Mouse (Mus musculus): ENCODE measurements around the gene Nanos3. TPM values are rescaled to one million over a fixed set of nuclear protein-coding genes. Genes with fewer than 3 reads are reported as not detected.
A peak's percentile ranks its signal among the peaks of the same experiment; 100 is the strongest.

Gene Nanos3
- polyA plus RNA-seq, 1 experiment from 2014 or later = 5.0 TPM

DNA sequence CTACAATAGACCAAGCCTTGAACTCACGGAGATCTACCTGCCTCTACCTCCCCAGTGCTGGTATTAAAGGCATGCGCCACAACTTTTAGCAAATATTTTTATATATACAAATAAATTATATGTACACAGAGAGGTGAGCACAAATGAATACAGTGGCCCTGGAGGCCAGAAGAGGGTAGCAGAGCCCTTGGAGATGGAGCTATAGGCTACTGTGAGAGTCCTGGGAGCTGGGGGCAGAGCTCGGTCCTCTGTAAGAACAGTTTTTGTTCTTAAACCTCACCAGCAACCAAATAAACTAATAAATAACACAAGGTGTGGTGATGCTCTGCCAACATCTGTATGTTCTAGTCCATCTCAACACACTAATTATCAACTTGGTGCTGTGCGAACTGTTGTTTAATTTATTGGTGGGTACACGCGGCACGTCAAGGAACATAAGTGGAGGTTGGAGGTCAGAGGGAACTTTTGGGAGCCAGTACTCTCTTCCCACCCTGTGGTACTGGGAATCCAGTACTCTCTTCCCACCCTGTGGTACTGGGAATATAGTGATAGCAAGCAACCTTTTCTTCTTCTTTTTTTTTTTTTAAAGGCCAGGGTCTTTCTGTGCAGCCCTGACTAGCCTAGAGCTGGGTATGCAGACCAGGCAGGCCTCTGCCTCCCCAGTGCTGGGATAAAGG, 5.3 kb upstream of the Nanos3 start:
- no peak overlapping the region for H3K9ac ChIP-seq (replicated peaks; ENCODE audit: low read depth, low read length)
- H3K36me3 ChIP-seq (ENCODE audit: control insufficient read depth, insufficient read depth, low read length) = no peaks in the 10 kb centered on the region
- no peaks in the 10 kb centered on the region for H3K27me3 ChIP-seq (ENCODE audit: control insufficient read depth, insufficient read depth, low read length)
- no peak overlapping the region for H3K4me2 ChIP-seq (replicated peaks; ENCODE audit: low read depth, low read length)
- 92% methylated on average over 7 of the region's 7 CpGs for WGBS
- H3K9me3 ChIP-seq (ENCODE audit: control insufficient read depth, low read depth, low read length) = no peaks in the 10 kb centered on the region
- H3K27ac ChIP-seq (ENCODE audit: low read length) = no peak overlapping the region
- no peak overlapping the region for H3K4me3 ChIP-seq (ENCODE audit: low read depth, low read length)
- no peak for ATAC-seq (ENCODE audit: insufficient number of reproducible peaks, insufficient read depth, low FRiP score, low read depth)
- peaks cover 16% of the 10 kb centered on the region for H3K4me1 ChIP-seq (ENCODE audit: control insufficient read depth, insufficient read depth, low read length)

DNA sequence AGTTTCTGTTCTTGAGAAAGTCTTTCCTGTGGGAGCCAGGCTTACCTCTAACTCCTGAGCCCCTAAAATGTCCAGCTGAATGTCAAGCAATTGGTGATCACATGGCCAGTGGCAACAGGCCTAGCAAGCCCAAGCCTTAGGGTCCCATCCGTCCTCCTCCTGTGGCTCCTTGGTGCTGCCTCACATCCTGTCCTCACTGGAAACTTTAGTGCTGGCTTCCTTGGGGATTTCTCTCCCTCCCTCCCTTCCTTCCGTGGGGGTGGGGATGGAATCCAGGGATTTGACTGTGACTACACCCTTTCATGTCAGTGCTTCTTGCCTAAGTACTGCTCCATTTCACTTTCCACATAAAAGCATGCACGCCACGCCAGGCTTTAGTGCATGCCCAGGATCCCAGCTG, 4.6 kb upstream of the Nanos3 start:
- H3K4me1 ChIP-seq (ENCODE audit: control insufficient read depth, insufficient read depth, low read length) = peaks cover 19% of the 10 kb centered on the region
- no peak overlapping the region for H3K27ac ChIP-seq (ENCODE audit: low read length)
- no peak overlapping the region for H3K9ac ChIP-seq (replicated peaks; ENCODE audit: low read depth, low read length)
- H3K4me2 ChIP-seq (replicated peaks; ENCODE audit: low read depth, low read length) = no peak overlapping the region
- H3K27me3 ChIP-seq (ENCODE audit: control insufficient read depth, insufficient read depth, low read length) = no peaks in the 10 kb centered on the region
- H3K36me3 ChIP-seq (ENCODE audit: control insufficient read depth, insufficient read depth, low read length) = no peaks in the 10 kb centered on the region
- ATAC-seq (ENCODE audit: insufficient number of reproducible peaks, insufficient read depth, low FRiP score, low read depth) = no peak
- no peaks in the 10 kb centered on the region for H3K9me3 ChIP-seq (ENCODE audit: control insufficient read depth, low read depth, low read length)
- WGBS = 54% methylated on average over 4 of the region's 4 CpGs
- H3K4me3 ChIP-seq (ENCODE audit: low read depth, low read length) = no peak overlapping the region

DNA sequence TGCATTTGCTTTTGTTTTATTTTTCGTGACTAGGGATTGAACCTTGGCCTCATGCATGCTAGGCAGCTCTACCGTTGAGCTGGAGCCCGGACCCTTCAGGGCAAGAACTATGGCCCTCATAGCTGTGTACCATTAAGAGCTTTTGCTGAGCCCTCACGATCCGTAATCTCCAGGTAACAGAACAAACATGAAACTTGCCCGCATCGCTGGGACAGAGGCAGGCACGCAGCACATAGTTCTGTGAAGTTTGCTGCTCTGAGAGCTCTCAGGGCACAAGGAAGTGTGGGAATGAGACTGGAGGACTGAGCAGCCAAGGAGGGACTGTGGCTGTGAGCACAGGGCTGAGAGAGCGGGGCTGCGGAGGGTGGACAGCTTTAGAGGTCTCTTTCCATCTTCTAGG, 3.7 kb upstream of the Nanos3 start:
- H3K4me2 ChIP-seq (replicated peaks; ENCODE audit: low read depth, low read length) = no peak overlapping the region
- WGBS = 76% methylated on average over 10 of the region's 10 CpGs
- peaks cover 25% of the 10 kb centered on the region for H3K4me1 ChIP-seq (ENCODE audit: control insufficient read depth, insufficient read depth, low read length)
- no peak for ATAC-seq (ENCODE audit: insufficient number of reproducible peaks, insufficient read depth, low FRiP score, low read depth)
- no peak overlapping the region for H3K27ac ChIP-seq (ENCODE audit: low read length)
- no peaks in the 10 kb centered on the region for H3K9me3 ChIP-seq (ENCODE audit: control insufficient read depth, low read depth, low read length)
- H3K36me3 ChIP-seq (ENCODE audit: control insufficient read depth, insufficient read depth, low read length) = no peaks in the 10 kb centered on the region
- H3K27me3 ChIP-seq (ENCODE audit: control insufficient read depth, insufficient read depth, low read length) = no peaks in the 10 kb centered on the region
- no peak overlapping the region for H3K4me3 ChIP-seq (ENCODE audit: low read depth, low read length)
- no peak overlapping the region for H3K9ac ChIP-seq (replicated peaks; ENCODE audit: low read depth, low read length)

DNA sequence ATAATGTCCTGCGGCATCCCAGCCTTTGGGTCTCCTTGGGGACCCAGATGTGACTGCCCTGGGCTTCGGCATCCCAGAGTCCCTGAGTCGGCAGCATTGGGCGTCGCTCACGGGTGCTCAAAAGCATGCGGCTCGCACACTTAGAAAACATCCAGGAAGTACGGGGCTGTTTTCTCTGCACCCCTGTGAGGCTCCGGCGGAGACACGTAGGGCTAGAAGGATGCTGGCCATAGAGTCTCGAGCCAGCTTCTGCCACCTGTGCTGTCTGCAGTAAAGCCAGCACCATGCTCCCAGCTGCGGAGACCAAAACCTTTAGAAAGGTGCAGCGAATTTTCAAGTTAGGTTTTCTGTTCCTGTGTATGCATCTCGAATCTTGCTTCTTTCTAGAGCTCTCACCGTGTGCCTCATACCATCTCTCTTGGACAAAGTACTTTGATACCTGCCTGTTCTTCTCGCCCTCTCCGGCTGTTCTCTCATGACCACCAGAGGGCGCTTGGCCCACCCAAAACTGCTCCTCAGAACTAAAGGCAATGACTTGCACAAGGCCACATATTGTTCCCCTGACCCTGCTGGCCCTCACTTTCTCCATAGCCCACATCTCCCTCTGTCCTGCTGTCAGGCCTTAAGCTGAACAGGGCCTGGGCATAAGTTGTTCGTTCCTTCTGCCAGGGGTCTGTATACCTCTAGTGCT, 2.2 kb upstream of the Nanos3 start:
- Histone ChIP-seq H3K9ac (replicated peaks; ENCODE audit: low read depth, low read length) (0 out of 2 replicates have a peak overlapping the region, but pooled peaks have one; percentile 11), H3K27me3 (ENCODE audit: control insufficient read depth, insufficient read depth, low read length) (no peaks in the 10 kb centered on the region), H3K36me3 (ENCODE audit: control insufficient read depth, insufficient read depth, low read length) (no peaks in the 10 kb centered on the region), H3K27ac (ENCODE audit: low read length) (no peak overlapping the region), H3K4me2 (replicated peaks; ENCODE audit: low read depth, low read length) (peak overlapping the region; percentile 76), H3K4me3 (ENCODE audit: low read depth, low read length) (peak overlapping the region; percentile 27), H3K4me1 (ENCODE audit: control insufficient read depth, insufficient read depth, low read length) (peaks cover 25% of the 10 kb centered on the region), H3K9me3 (ENCODE audit: control insufficient read depth, low read depth, low read length) (no peaks in the 10 kb centered on the region)
- ATAC-seq (ENCODE audit: insufficient number of reproducible peaks, insufficient read depth, low FRiP score, low read depth) = no peak
- 4% methylated on average over 21 of the region's 21 CpGs for WGBS

DNA sequence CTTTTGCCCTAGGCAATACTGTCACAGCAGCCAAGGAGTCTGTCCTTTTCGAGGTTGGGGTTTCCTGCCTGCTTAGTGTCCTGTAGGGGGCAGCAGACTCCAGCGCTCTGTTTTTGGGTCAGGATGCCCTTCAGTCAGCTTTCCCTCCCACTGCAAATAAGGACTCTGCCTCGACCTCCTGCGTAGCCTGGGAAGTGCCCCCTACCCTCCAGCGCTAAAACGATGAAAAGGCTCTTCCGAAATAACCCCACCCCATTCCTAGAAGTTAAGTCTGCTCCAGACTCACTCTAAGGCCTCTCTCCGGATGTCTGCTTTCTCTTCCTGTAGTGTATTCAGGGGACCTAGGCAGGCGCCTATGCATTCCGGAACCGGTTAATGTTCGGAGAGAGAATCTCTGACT, 1.5 kb upstream of the Nanos3 start:
- 1% methylated on average over 12 of the region's 12 CpGs for WGBS
- Histone ChIP-seq H3K9me3 (ENCODE audit: control insufficient read depth, low read depth, low read length) (no peaks in the 10 kb centered on the region), H3K4me1 (ENCODE audit: control insufficient read depth, insufficient read depth, low read length) (peaks cover 23% of the 10 kb centered on the region; the same call in 1 of the 2 replicates), H3K27ac (ENCODE audit: low read length) (no peak overlapping the region), H3K4me2 (replicated peaks; ENCODE audit: low read depth, low read length) (peak overlapping the region; percentile 76), H3K9ac (replicated peaks; ENCODE audit: low read depth, low read length) (0 out of 2 replicates have a peak overlapping the region, but pooled peaks have one; percentile 11), H3K36me3 (ENCODE audit: control insufficient read depth, insufficient read depth, low read length) (no peaks in the 10 kb centered on the region), H3K4me3 (ENCODE audit: low read depth, low read length) (peak overlapping the region; percentile 27), H3K27me3 (ENCODE audit: control insufficient read depth, insufficient read depth, low read length) (no peaks in the 10 kb centered on the region)
- ATAC-seq (ENCODE audit: insufficient number of reproducible peaks, insufficient read depth, low FRiP score, low read depth) = peak; percentile 21

DNA sequence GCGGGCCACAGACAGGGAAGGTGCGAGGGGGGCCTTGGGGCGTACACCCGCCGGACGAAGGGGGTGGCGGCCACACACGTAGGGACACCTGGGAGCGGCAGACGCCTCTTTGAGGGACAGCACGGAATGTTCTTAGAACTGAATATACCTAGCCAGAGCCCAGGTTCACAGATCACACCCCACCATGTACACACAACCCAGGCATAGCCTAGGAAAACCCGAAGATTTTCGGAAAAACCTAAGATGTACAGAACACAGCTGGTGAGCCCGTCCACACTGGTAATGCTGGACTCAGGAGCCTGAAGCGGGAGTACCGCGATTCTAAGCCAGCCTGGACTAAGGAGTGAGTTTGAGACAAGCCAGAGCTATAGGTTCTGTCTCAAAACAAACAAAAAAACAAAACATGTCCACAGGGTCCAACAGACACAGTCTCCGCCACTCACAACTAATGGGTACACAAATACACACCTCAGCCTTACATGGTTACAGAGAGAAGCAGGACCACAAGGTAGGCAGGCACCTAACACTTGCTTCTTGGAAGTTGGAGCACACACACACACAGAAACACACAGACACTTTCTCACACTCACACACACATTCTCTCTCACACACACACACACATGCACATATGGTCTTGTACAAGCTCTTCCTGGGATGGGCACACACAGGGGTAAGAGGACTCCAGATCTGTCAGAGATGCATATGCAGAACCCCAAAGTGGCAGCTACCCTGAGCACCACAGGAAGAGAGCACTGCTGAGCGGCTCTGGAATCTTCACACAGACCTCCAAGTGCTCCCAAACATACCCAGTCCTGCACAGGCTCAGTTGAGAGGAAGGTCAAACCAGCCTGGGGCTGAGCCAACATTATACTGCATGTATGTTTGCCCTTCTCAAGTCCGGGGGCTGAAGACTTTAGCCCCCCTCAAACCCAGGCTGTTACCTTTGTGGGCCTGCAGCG, 653 bp downstream of the Nanos3 start:
- Histone ChIP-seq H3K27ac (ENCODE audit: low read length) (peak overlapping the region; percentile 84), H3K36me3 (ENCODE audit: control insufficient read depth, insufficient read depth, low read length) (no peaks in the 10 kb centered on the region), H3K27me3 (ENCODE audit: control insufficient read depth, insufficient read depth, low read length) (no peaks in the 10 kb centered on the region), H3K4me3 (ENCODE audit: low read depth, low read length) (peak overlapping the region; percentile 74), H3K9ac (replicated peaks; ENCODE audit: low read depth, low read length) (peak overlapping the region; percentile 81), H3K4me2 (replicated peaks; ENCODE audit: low read depth, low read length) (peak overlapping the region; percentile 73), H3K4me1 (ENCODE audit: control insufficient read depth, insufficient read depth, low read length) (peaks cover 39% of the 10 kb centered on the region), H3K9me3 (ENCODE audit: control insufficient read depth, low read depth, low read length) (no peaks in the 10 kb centered on the region)
- WGBS = 10% methylated on average over 21 of the region's 21 CpGs
- no peak for ATAC-seq (ENCODE audit: insufficient number of reproducible peaks, insufficient read depth, low FRiP score, low read depth)

DNA sequence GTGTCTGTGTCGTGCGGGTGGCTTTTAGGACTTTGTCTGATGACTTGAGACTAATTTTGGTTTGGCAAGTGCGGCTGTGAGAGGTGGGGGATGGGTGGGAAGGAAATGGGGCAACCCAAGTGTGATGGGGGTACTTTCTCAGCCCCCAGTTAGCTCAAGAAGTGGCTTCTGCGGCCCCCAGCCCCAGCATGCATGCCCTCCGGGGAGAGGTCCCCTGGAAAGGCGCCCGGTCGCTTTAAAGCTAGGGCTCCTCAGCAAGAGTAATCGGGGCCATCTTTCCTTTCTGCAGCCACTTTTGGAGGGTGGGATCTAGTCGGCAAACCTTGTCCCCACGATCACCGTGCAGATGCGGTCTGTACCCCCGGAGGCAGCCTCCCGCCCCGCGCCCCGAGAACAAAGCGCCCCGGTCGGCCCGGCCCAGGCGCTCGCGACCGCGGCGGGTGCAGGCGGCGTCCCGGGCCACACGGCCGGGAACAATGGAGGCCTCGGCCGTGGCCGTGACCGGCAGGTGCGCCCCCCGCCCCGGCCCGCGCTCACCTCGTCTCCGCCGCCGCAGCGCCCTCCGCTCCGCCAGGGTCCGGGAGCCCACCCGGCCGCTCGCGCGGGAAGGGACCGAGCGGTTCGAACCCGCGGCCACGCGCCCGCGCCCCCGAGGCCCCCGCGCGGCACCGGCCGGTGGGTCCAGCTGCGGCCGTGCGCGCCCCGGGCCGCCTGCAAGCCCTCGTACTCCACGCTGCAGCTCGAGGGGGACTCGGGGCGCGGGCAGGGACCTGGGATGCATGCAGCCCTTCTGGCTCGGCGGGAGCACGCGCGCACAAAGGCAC, 1.5 kb downstream of the Nanos3 start:
- under 1% methylated on average over 62 of the region's 87 CpGs for WGBS
- H3K4me3 ChIP-seq (ENCODE audit: low read depth, low read length) = peak overlapping the region; percentile 74
- H3K36me3 ChIP-seq (ENCODE audit: control insufficient read depth, insufficient read depth, low read length) = no peaks in the 10 kb centered on the region; the same call in 1 of the 2 replicates
- H3K27me3 ChIP-seq (ENCODE audit: control insufficient read depth, insufficient read depth, low read length) = no peaks in the 10 kb centered on the region
- peak overlapping the region; percentile 73 for H3K4me2 ChIP-seq (replicated peaks; ENCODE audit: low read depth, low read length)
- no peak; the same call in 1 of the 2 replicates for ATAC-seq (ENCODE audit: insufficient number of reproducible peaks, insufficient read depth, low FRiP score, low read depth)
- H3K9me3 ChIP-seq (ENCODE audit: control insufficient read depth, low read depth, low read length) = no peaks in the 10 kb centered on the region
- peaks cover 41% of the 10 kb centered on the region for H3K4me1 ChIP-seq (ENCODE audit: control insufficient read depth, insufficient read depth, low read length)
- peak overlapping the region; percentile 84 for H3K27ac ChIP-seq (ENCODE audit: low read length)
- peak overlapping the region; percentile 81 for H3K9ac ChIP-seq (replicated peaks; ENCODE audit: low read depth, low read length)
